Mouse (Mus musculus) adrenal gland, postnatal 36 days (tissue): ENCODE results near the gene Rxra. TPM values are rescaled to one million over a fixed set of nuclear protein-coding genes. Genes with fewer than 3 reads are reported as not detected.

Experiments
- DNase-seq, 2 experiments: peaks; one replicate each; pipeline ENCODE4 v3.0.0; 2021; ENCODE audit warnings: mixed read lengths in 1 of 2
- total RNA-seq, 2 experiments: library from RNA; stranded (reverse); gene quantifications; 2 replicates each; pipeline ENCODE4 v1.2.3; 2021

Rxra gene
- total RNA-seq, 2 experiments from 2014 or later: 49.2 to 51.4 TPM

DNA sequence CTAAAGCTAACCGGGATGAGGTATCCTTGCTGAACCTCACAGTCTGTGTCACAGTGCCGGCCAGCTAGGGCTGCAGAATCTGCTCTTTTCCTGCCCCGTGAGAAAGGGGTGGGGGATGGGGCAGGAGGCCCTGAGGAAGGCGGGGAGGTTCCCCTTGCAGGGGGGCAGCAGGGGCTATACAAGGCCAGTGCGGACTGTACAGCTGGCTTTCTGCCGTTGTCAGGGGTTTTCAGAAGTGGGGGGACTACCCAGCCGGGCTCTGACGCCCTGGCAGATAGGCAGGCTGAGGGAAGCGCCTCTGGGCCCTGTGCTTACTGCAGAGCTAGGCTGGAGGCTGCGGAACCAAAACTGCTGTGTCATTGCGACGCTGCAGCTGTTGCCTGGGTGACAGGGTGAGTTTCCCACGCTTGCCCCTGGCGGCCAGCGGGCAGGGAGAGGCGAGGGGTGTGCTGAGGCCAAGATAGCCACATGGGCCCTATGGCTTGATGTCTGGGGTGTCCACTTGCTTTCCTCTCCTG is 63.9 kb downstream of the Rxra start:
- peak; percentile 90 to 91 for DNase-seq

DNA sequence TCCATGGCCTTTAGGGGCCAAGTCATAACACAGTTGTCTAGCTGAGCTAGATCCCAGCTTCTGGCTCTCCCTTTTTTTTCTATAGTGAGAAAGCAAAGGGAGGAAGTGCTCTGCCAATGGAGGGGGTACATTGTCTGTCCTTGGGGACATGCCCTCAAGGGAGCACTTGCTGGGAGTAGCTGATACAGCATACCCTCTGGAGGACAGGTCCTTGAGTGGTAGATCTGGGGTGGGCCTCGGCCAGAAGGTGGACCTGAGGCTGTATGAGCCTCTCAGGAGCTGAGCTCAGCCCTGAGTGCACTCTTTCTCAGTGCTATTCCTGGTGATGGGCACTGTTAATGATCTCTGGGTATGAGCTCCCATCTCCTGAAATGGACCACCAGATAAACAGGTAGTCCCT is 66.9 kb downstream of the Rxra start:
- DNase-seq: no peak

DNA sequence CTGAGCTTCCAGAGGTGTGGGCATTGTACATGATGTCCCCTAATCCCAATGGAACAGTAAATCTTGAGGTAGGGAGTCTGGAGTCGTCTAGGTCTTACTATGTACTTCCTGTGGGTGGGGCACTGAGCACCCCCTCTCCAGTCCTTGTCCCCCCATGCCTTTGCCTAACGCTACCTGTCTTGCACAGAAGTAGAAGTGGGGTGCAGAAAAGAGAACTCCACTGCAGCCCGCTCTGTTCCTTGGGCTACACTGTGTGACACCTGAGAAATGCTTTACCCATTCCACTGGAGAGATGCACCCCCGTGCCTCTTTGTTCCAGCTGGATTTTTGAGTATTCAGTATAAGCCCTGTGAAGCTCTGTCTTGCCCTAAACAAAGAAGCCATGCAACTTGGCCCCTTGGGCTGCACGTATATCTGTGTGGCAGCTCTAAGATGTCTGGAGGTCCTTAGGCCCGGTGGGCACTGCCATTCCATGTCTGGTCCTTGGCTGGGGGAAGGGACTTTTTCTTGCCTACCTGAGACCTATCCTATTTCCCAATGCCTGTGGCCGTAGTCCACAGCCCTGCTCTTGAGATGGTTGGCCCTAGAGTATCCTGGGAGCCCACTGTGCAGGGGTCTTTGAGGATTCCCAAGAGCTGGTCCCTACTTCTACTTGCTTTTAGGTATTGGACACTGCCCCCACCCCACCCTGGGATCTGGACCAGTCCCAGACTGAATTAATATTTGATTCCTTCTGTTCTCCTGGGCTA is 67.8 kb downstream of the Rxra start:
- DNase-seq: no peak

DNA sequence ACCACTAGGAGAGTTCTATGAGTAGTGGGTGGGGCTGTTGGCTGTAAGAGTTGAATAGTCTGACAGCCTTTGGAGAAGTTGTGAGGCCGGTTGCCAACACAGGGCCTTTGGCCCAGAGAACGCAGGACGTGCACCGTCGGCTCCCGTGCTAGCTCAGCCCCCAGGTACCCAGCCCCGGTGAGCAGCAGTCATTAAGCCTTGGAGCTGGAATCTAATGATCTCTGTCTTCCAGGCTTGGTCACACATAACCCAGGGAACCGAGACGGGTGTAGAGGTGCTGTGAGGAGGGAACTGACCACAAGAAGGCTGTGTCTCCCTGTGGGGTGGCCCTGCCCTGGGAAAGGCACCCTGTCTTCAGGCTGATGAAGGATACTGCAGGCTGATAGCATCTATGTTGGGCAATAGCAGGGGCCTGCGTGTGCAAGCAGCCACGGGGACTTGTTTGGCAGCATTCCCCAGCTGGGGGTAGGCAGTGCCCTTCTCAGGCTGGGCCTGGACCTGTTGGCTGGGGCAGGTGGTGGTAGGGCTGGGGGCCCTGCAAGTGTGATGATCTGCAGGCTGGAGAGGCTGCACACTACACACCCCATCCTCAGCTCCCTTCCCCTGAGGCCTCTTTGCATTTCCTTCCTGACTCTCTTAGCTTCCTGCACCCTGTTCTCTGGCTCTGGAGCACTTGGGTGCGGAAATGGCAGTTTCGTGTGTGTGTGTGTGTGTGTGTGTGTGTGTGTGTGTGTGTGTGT is 68.5 kb downstream of the Rxra start:
- DNase-seq: peak; percentile 17 to 40

DNA sequence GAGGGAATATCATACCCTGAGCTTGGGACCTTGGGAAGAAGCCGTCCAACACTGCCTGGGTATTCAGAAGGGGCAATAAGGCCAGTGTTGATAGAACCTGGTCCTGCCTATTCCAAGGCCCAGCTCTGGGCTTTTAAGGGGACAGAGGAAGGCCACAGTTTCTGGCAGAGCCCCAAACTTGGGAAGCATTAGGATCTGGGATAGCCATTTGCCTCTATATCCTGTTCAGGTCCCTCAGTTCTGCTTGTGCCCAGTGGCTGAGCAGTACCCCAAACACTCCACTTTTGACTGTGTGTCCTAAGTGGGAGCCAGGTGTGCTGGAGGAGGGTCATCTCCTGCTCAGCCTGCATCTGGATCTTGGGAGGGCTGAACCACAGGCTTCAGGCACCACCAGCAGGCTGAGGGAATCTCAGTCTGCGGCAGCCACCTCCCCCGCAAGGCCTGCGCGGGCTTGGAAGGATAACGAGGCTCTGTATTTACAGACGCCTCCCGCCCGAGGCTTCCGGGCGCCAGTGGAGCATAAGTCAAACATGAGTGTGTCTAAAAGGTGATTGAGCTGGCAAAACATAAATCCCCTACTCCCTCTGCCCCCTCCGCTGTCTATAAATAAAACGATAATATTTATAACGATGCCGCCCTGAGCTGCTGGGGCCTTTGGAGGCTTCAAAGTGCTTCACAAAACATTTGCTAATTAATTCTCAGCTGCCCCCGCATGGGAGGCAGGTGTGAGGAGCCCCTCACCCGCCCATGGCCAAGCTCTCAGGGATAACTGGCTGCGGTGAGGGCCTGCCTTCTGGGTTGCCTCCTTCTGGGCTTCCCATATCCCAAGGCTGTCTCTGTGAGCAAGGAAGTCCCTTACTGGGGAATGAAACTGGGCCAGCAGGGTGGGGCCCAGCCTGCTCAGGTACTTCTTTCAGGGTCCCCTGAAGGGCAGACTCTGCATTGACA is 69.7 kb downstream of the Rxra start:
- peak; percentile 20 to 39 for DNase-seq

DNA sequence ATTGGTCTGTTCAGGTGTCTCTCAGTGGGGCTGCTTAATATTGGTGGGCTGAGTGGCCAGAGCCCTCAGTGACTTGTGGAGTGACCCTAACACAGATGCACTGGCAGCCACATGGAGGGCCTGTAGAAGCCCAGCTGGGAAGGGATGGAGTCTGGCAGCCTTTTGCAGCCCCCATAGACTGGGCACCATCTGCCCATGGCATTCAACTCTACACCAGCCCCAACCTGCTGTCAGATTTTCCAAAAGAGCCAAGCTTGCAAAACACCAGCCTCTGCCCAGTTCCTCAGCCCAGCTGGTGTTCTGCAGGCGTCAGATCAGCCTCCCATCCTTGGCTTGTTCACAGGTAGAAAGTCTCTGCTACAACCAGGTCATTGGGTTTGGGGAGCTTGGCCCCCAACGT is 70.6 kb downstream of the Rxra start:
- DNase-seq: no peak

DNA sequence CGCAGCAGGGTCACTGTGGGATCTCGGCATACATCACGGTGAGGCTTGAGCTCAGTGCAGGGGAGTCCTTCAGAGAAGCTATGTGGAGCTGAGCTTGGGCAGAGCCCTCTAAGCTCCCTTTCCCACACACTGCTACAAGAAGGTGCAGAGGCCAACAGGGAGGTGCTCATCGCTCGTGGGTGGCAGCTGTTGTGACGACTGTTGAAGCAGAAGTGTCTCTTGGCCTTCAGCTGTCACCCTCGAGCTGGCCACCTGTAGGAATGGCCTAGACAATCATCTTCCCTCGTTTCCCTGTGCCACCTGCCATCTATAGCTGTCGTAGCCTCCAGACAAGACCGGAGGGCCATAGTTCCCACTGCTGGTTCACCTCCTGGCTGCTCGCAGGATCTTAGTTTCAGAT is 72.7 kb downstream of the Rxra start:
- DNase-seq: no peak

DNA sequence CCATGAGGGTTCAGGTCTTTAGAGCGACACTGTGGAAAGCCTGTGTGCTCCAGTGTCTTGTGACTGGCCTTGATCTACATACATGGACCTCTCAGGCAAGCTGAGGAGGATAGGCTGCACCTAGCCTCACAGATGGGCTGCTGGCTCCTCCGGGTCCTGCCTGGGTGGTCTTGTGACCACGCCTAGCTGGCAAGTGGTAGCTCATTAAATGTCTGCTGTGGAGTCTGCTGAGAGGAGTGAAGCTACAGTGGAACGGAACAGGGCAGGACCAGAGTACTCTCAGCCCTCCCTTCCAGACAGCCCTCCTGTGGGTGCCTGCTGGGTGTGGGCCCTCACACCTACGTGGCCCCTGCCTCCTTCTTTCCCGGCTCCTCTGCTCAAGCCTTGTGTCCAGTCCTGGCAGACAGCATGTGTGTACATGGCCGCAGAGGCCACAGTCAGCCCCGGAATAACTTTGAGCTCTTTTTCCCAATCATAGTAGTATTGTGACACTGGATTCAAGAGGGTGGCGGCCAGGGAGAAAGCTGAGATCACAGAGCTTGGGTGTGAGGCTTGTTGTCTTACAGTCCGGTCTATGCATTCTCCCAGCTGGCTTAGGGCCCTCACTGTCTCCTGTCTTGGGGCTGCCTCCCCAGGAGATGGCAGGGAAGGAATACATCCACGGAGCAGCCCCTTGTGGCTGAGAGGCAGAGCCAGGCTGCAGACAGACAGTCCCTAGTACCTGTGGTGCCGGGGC is 74.3 kb downstream of the Rxra start:
- no peak for DNase-seq

DNA sequence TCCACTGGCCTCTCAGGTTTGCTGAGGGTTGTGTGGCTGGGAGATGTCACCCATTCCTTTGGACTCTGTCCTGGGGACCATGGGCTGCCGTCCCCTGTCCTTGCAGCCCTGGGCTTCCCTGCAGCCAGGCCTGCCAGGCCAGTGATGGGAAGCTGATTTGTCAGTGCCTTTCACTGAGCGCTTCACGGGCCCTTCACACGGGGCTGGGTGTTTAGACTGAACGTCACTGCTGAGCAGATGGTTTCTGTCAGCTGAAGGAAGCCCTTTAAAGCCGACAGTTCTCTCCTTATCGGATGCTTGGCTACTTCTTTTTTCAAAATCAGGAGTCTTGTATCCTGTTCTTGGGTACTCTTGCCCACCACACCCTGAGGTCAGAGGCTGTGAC is 74.9 kb downstream of the Rxra start:
- no peak for DNase-seq

DNA sequence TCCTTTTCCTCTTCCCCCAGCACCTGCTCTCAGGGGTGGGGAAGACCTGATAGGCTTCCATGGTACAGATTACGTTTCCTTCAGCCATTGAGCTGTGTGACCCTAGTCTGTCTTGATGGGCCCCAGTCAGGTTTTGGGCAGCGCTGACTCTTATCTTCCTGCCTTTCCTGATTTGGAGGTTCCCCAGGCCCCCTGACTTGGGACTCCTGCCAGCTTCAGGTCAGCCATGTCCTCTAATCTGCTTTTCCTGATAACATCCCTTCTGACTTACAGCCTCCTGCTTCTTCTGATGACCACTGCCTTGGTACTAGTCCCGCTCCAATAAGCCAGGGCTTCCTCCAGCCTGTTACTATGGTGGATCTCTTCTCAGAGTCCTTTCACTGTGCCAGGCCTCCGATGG is 75.6 kb downstream of the Rxra start:
- DNase-seq: no peak

DNA sequence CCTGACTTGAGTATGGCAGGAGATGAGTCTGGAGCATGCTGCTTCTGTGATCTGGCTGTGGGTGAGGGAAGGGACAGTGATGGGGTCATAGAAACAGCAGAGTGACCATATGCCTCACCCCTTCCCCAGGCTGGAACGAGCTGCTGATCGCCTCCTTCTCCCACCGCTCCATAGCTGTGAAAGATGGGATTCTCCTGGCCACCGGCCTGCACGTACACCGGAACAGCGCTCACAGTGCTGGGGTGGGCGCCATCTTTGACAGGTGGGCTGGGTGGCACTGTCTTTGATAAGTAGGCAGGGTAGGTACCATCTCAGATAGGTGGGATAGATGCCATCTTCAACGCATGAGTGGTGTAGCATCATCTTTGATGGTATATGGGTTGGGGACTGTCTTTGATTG is 77.9 kb downstream of the Rxra start:
- no peak for DNase-seq

DNA sequence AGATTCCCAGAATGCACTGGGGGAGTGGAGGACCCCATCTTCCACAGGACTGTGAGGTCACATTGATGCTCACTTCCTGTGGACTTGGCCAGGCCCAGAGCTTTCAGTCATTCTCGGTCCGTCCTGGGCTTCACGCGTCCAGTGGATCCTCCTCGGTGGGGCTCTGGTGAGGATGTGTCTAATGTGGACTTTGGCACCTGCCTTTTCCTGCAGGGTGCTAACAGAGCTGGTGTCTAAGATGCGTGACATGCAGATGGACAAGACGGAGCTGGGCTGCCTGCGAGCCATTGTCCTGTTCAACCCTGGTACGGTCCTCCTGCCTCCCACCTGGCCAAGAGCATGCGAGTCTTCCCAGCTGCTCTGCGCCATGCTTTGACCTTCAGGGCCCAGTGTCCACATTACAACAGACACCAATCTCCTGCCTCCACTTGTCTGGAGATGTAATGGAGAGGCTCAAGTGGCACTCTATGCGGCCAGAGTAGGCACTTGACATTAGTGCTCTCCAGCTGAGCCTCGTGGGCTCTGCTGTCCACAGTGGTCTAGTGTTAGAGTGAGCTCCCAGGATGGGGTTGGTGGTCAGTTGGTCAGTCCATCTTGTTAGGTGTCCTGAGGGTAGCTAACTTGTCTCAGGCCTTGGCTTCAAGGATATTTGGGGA is 79.9 kb downstream of the Rxra start:
- no peak for DNase-seq

DNA sequence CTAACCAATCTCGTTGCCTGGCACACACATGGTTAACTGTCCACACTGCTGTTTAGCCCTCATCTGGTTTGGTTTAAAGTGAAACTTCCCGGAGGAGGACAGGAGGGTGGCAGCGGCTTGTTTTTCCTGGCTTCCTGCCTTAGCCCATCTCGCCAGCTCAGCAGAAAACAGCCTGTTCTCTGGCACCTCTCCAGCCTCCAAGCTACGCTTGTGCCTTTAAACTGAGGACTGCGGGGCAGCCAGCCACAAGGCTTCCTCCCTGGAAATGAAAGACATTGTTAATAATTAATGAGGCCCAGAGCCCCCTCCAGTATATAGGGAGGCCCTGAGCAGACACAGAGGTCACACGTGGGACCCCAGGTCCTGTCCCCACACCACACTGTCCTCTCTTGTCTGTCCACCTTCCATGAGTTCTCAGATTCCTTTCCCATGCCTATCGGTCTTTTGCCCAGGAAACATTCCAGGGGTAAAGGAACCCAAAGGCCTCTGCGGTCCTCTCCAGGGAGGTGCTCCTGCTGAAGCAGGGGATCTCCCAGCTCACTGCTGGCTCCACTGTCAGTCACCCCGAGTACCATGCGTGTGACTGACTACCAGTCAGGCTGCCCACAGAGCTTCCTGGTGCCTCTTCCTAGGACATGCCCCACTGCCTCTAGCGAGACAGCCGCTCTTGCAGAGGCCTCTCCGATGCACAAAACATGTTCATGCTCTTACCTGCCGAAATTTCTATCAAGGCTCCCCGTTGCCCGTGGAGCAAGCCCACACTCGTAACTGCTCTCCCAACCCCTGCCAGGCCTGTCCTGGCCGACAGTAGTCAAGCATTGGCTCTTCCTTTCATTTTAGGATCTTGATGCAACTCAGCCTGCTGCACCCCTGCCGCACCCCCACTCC is 82.4 kb downstream of the Rxra start:
- peak; percentile 94 to 95 for DNase-seq

DNA sequence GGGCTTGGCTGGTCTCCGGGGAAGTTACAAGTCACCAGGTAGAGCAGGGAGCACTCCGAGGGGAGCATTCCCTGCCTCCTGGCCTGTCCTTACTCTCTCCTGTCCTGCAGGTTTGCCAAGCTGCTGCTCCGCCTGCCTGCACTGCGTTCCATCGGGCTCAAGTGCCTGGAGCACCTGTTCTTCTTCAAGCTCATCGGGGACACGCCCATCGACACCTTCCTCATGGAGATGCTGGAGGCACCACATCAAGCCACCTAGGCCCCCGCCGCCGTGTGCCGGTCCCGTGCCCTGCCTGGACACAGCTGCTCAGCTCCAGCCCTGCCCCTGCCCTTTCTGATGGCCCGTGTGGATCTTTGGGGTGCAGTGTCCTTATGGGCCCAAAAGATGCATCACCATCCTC is 83.2 kb downstream of the Rxra start:
- DNase-seq: no peak

DNA sequence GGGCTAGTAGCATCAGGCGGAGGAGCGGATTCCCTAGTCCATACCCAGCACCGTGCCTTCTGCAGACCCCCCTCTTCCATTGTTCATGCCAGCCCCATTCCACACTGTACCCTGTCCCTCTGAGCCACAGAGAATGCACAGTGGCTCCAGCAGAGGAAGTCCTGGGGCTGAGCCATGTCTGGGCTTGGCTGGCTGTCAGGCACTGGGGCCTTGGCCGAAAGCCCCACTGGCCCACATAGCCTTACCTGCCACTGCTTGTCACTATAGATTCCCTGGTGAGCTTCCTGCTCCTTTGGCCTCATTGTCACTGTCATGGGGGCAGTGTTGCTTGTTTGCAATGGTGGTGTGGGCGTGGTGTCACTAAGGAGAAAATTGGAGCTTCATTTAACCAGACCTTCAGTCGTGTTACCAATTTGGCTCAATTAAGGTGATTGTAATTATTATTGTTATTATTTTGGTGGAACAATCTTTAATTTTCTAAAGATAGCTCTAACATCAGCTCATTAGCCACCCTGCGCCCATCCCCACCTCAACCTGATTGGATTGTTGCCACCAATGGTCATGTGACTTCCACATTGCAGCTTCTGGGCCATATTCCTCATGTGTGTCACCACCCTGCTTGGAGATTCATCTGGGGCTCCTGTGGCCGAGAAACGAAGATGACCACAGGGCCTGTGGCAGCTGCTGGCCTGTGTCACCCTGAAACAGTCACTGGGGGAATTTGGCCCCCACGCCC is 85.2 kb downstream of the Rxra start:
- DNase-seq: no peak

DNA sequence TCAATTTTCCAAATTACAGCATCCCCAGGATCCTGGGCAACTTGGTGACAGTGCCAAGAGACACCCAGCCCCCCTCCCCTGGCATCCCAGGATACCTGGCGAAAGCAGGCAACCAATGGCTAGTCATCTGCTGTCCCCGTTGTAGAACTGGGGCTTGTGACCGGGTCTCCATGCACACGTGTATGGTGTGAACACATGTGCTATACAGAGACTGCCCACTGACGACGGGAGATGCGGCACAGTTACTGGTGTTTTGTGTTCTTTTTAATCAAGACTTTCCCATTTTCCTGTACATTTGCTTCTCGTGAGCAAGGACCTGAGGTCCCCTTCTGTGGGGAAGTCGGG is 85.7 kb downstream of the Rxra start:
- DNase-seq: no peak

DNA sequence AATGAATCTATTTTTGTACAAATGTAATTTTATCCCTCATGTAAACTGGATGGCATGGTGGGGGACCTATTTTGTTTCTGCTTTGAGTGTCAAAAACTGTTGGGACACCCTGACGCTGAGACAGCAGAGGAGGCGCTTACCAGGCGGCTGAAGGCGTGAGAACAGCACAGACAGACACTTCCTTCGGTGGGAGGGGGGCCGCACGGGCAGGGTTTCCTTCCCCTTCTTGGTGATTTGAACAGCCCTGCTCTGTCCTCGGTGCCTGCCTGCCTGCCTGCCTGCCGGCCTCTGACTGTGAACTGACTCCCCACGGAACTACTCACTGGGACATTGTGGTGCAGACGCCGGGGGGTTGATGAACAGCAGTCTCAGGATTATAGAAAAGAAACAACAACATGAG is 86.3 kb downstream of the Rxra start:
- DNase-seq: peak; percentile 28 to 58

DNA sequence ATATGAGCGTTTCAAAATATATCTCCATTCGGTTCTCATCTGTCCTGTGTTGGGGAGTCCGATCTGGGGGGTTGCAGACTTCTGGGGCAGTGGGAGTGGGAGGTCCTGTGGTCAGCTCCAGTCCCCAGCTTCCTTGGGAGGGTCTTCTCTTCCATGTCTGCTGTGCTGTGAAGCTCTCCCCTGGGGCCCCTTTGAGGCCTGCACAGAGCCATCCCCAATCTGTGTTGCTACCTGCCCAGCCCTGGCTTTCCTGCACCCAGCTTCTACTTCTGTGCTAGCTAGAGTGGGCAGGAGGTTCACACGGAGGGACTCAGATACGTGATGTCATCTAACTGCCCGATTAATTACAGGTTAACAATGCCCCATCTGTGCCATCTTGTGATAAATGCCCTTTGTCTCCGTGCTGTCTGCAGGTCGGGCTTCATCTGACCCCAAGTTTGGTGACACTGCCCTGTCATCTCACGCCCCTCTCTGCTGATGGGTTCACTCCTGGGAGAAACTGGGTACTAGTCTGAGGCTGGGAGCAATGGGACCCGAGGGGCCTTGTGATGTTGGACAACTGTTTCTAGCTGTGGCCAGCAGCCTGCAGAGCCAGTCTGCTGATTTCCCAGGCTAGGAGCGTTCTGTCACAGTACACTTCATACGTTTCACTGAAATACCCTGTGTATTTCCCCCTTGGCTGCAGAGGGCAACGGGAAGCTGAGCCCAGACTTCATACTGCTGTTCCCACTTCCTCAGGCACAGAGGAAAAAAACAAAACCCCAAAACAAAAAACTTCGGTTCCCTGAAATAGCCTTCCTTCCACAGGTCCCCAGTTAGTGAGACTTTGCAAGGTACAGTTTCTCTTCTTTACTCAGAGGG is 86.9 kb downstream of the Rxra start:
- DNase-seq: no peak
